Mouse (Mus musculus): ENCODE measurements around the gene Ifnar2. TPM values are rescaled to one million over a fixed set of nuclear protein-coding genes. Genes with fewer than 3 reads are reported as not detected.
"Not testable (repeated sequence)": the region's sequence is repeated elsewhere in the genome, so short reads cannot be mapped to it uniquely, and the experiment has no call there.

Gene Ifnar2
- polyA plus RNA-seq, 1 experiment from 2014 or later: 33.5 TPM

DNA sequence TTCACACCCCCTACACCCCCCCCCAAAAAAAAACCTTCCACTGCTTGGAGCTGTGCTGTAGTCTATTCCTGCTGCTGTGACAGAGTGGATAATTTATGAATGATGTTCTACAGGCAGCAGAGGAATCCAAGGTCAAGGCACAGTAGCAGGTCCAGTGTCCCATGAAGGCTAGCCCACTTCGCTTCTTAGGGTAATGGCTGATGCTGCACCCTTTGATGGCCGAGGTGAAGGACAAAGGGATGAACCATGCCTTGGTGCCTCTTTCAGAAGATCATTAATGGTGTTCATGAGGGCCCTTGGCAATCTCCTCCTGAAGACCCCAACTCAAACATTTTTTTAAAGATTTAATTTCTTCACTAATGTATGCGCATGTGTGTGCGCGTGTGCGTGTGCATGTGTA lies 43.8 kb downstream of the Ifnar2 start:
- Histone ChIP-seq H3K4me1 (no peaks in the 10 kb centered on the region), H3K9ac (replicated peaks) (no peak overlapping the region), H3K27me3 (no peaks in the 10 kb centered on the region), H3K4me3 (no peak overlapping the region), H3K9me3 (no peaks in the 10 kb centered on the region), H3K4me2 (replicated peaks) (no peak overlapping the region), H3K27ac (replicated peaks) (no peak overlapping the region), H3K36me3 (no peaks in the 10 kb centered on the region; the same call in 1 of the 2 replicates)
- no peak for ATAC-seq (ENCODE audit: low FRiP score, low read depth)
- WGBS: 98% methylated on average over 6 of the region's 6 CpGs

DNA sequence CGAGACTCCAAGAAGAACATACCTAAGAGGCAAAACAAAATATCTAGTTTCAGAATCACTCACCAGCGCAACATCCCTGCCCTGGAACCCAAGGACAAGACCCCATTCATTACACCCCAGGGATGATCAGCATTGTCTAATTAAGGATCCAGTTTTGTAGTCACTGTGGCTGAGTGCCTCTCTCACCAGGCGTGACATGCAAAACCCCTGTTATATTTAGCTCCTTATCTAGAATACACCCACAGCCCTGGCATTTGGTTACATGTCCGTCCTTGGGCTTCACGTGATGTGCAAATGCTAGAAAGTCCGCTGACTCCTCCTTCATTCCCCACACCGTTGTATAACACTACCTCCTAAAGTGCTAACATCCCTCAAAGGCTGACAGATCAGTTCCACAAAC lies 44.4 kb downstream of the Ifnar2 start:
- Histone ChIP-seq H3K36me3 (no peaks in the 10 kb centered on the region; the same call in 1 of the 2 replicates), H3K4me2 (replicated peaks) (no peak overlapping the region), H3K27me3 (no peaks in the 10 kb centered on the region), H3K4me3 (no peak overlapping the region), H3K9ac (replicated peaks) (no peak overlapping the region), H3K4me1 (no peaks in the 10 kb centered on the region), H3K9me3 (no peaks in the 10 kb centered on the region), H3K27ac (replicated peaks) (no peak overlapping the region)
- no peak for ATAC-seq (ENCODE audit: low FRiP score, low read depth)
- 84% methylated on average over 7 of the region's 7 CpGs for WGBS

DNA sequence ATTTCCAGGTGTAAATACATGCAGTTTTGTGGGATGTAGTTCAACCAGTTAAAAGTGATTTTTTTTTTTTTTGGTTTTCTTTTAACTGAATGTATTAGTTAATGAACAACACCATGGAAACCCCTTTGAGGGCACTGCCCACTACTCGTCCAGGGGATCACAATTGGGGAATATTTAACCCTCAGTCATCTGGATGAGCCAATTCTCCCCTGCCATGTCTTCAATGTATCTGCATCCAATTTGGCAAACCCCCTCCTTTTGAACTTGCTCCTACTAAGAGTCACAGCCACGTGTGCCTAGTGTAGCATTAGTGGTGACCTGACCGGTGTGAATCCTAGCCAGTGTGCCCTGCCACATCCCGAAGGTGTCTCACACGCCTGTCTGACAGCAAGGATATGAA lies 45.9 kb downstream of the Ifnar2 start:
- H3K4me1 ChIP-seq: no peaks in the 10 kb centered on the region
- H3K9me3 ChIP-seq: no peaks in the 10 kb centered on the region
- no peak overlapping the region for H3K4me2 ChIP-seq (replicated peaks)
- 82% methylated on average over 5 of the region's 5 CpGs for WGBS
- no peaks in the 10 kb centered on the region for H3K27me3 ChIP-seq
- no peak overlapping the region for H3K27ac ChIP-seq (replicated peaks)
- ATAC-seq (ENCODE audit: low FRiP score, low read depth): no peak
- H3K4me3 ChIP-seq: no peak overlapping the region
- no peaks in the 10 kb centered on the region; the same call in 1 of the 2 replicates for H3K36me3 ChIP-seq
- no peak overlapping the region for H3K9ac ChIP-seq (replicated peaks)

DNA sequence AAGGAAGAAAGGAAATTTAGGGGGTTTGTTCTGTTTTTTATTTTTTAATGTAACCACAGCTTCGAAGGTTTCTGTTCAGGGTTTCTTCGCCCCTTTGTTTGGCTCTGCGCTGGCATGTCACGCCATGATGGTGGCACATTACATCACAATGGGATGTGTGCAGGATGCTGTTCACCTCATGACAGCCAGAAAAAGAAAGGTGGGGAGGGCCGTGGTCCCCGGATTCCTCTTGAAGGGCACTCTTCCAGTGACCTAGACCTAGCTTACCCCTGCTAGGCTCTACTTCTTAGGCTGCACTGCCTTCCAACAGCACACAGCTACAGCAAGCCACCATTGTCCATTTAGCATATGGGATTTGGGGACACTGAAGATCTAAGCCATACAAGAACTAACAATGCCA lies 53.2 kb downstream of the Ifnar2 start:
- no peak overlapping the region for H3K9ac ChIP-seq (replicated peaks)
- 95% methylated on average over 6 of the region's 6 CpGs for WGBS
- H3K9me3 ChIP-seq: no peaks in the 10 kb centered on the region
- no peaks in the 10 kb centered on the region for H3K36me3 ChIP-seq
- no peaks in the 10 kb centered on the region for H3K27me3 ChIP-seq
- no peak overlapping the region for H3K4me3 ChIP-seq
- H3K4me2 ChIP-seq (replicated peaks): no peak overlapping the region
- H3K4me1 ChIP-seq: no peaks in the 10 kb centered on the region
- no peak for ATAC-seq (ENCODE audit: low FRiP score, low read depth)
- no peak overlapping the region for H3K27ac ChIP-seq (replicated peaks)

DNA sequence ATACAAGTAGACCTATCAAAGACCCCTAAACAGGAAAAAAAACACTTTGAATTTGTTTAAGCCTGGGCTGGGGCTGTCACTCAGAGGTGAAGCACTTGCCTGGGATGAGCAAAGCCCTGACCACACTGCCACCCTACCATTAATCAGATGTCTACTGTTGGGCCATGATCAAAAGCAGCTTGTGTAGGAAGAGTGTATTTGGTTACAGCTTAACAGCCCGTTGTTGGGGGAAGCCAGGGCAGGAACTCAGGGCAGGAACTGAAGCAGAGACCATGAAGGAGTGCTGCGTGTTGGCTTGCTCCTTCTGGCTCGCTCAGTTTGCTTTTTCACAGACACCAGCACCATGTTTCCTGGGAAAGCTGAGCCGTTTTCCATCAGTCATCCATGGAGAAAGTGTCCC lies 54.0 kb downstream of the Ifnar2 start:
- Histone ChIP-seq H3K4me1 (no peaks in the 10 kb centered on the region), H3K4me3 (no peak overlapping the region), H3K27me3 (no peaks in the 10 kb centered on the region), H3K9ac (replicated peaks) (no peak overlapping the region), H3K27ac (replicated peaks) (no peak overlapping the region), H3K36me3 (no peaks in the 10 kb centered on the region), H3K4me2 (replicated peaks) (no peak overlapping the region), H3K9me3 (no peaks in the 10 kb centered on the region)
- WGBS: 83% methylated on average over 4 of the region's 4 CpGs
- no peak for ATAC-seq (ENCODE audit: low FRiP score, low read depth)

DNA sequence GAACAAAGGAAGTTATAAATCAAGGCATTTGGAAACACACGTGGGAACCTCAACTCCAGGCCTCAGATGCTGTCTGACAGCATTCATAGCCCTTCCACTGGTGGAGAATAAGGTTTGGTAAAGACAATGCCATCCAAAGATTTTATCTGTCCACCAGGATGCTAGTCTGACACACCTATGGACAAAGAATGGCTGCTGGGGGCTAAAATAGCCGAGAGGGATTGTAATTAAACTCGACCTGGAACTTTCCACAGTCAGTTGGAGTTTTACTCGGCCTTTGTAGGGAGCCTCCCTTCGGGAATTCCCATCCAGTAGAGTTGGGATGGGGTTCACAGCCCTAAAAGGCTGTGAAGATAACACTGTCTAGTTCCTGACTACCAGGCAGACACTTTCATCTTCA lies 54.9 kb downstream of the Ifnar2 start:
- Histone ChIP-seq H3K27ac (replicated peaks) (no peak overlapping the region), H3K9me3 (no peaks in the 10 kb centered on the region), H3K27me3 (no peaks in the 10 kb centered on the region), H3K36me3 (no peaks in the 10 kb centered on the region), H3K9ac (replicated peaks) (no peak overlapping the region), H3K4me3 (no peak overlapping the region), H3K4me2 (replicated peaks) (no peak overlapping the region), H3K4me1 (no peaks in the 10 kb centered on the region)
- WGBS: 82% methylated on average over 5 of the region's 5 CpGs
- no peak for ATAC-seq (ENCODE audit: low FRiP score, low read depth)

DNA sequence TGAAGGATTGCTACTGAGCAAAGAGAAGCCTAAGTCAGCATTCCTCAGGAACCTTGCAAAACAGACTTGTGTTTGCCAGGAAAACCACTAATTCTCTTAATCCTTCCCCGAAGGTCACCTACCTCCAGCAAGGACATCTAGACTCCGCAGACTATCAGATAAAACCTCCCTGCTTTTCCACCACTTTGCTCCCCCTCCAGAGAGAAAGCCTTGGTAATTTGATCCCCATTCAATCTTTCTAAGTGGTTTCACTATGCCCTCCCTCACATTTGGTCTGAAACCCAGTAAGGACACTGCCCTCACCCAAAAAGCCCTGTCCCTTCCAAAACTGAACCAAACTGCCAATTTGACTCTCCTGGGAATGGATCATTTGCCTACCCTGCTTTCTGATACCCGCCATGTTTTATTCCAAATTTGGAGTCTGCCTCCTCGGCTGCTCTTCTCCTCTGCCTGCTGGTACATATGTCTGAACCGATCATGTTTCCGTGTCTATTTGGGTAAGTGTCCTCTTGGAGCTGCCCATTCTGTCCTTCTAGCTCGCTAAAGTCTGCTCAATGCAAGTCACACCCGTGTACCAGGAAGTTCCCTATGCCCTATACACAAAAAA lies 55.8 kb downstream of the Ifnar2 start:
- Histone ChIP-seq H3K27me3 (no peaks in the 10 kb centered on the region), H3K4me1 (no peaks in the 10 kb centered on the region), H3K4me3 (no peak overlapping the region), H3K9me3 (no peaks in the 10 kb centered on the region), H3K36me3 (no peaks in the 10 kb centered on the region), H3K4me2 (replicated peaks) (no peak overlapping the region), H3K9ac (replicated peaks) (no peak overlapping the region), H3K27ac (replicated peaks) (no peak overlapping the region)
- ATAC-seq (ENCODE audit: low FRiP score, low read depth): no peak
- 77% methylated on average over 8 of the region's 8 CpGs for WGBS

DNA sequence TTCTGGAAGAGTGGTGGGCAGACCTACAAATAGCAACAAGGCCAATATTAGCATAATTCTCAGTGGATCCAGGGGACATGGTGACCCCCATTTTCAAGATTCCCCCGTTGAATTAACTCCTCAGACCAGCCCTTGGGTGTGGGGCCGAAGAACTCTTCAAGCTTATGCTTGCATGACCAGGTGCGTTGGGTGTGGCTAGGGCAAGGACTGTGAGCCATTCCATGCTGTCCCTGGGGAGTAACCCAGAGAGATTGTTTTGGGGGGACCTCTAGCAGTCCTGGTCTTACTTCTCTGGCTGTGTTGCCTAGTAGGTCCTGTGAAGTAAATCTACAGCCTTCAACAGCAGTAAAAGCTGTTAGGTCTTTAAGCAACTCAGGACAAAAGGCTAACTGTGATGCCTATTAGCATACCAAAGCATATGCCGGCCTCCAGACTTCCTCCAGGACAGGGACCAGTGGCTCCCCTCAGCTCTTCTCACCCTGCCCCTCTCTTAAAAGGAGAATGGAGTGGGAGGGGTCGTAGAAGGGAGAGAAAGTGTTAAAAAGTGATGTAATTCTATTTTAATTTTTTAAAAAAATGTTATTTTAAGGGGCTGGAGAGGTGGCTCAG lies 60.2 kb downstream of the Ifnar2 start:
- no peak overlapping the region for H3K9ac ChIP-seq (replicated peaks)
- WGBS: 37% methylated on average over 5 of the region's 5 CpGs
- no peaks in the 10 kb centered on the region for H3K9me3 ChIP-seq
- ATAC-seq (ENCODE audit: low FRiP score, low read depth): no peak
- no peak overlapping the region for H3K27ac ChIP-seq (replicated peaks)
- H3K36me3 ChIP-seq: no peaks in the 10 kb centered on the region
- H3K4me1 ChIP-seq: no peaks in the 10 kb centered on the region
- H3K4me3 ChIP-seq: no peak overlapping the region
- H3K4me2 ChIP-seq (replicated peaks): no peak overlapping the region
- H3K27me3 ChIP-seq: no peaks in the 10 kb centered on the region

DNA sequence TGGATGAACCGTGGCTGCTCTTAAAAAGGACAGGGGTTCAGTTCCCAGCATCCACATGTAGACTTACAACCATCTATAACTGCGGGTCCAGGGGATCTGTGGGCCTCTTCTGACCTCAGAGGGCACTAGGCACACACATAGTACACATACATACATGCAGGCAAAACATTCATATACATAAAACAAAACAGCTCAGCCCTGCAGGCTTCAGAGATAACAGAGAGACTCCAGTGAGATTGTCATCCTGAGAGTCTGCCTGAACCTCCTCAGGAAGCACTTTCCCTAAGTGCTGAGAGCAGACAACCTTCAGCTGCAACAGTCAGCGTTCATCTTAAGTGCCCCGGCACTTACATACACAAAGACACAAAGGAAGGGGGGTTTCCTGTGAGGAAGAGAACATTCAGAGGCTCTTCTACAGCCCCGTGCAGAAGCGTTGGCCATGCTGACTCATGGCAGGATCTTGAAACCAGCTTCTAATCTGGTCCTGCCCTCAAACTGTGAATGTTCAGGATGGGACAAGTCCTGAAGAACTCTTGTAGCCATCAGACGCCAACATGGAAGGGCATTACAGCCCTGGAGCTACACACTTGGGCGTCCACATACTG lies 60.8 kb downstream of the Ifnar2 start:
- Histone ChIP-seq H3K27me3 (no peaks in the 10 kb centered on the region), H3K9ac (replicated peaks) (no peak overlapping the region), H3K36me3 (no peaks in the 10 kb centered on the region), H3K4me2 (replicated peaks) (no peak overlapping the region), H3K9me3 (no peaks in the 10 kb centered on the region), H3K4me3 (no peak overlapping the region), H3K4me1 (no peaks in the 10 kb centered on the region), H3K27ac (replicated peaks) (no peak overlapping the region)
- no peak for ATAC-seq (ENCODE audit: low FRiP score, low read depth)
- 74% methylated on average over 8 of the region's 8 CpGs for WGBS

DNA sequence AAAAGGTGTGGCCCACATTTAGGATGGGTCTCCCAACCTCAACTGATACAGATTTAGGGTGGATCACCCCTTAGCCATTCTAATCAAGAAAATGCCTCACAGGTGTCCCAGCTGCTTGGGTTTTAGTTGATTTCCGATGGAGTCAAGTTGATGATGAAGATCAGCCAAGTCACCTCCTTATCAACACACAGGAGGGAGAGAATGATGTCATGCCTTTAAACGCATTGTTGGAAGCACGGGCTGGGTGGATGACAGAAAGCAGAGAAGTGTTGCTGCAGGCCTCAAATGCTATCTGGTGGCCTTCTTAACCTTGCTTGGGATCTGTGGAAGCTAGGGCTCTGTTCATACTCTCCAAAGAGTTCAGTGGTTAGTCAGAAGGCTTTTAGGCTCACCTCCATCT lies 61.5 kb downstream of the Ifnar2 start:
- Histone ChIP-seq H3K4me1 (no peaks in the 10 kb centered on the region), H3K9me3 (no peaks in the 10 kb centered on the region), H3K4me3 (no peak overlapping the region), H3K27me3 (no peaks in the 10 kb centered on the region), H3K36me3 (no peaks in the 10 kb centered on the region), H3K9ac (replicated peaks) (no peak overlapping the region), H3K27ac (replicated peaks) (no peak overlapping the region), H3K4me2 (replicated peaks) (no peak overlapping the region)
- 96% methylated on average over 3 of the region's 3 CpGs for WGBS
- no peak for ATAC-seq (ENCODE audit: low FRiP score, low read depth)

DNA sequence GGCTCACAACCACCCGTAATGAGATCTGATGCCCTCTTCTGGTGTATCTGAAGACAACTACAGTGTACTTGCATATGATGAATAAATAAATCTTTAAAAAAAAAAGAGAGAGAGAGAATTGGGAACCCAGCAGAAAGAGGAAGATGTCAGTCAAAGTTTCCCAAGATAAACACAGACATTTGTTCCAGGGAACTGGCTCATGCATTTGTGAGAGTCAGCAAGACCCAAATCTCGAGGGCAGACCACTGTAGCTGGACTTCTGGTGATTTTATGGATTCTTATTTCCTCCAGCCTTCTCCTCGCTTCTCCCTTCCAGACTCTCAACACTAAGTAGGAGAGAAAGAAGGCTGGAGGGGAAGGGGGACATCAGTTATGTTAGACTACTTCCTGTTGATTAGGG lies 65.5 kb downstream of the Ifnar2 start:
- WGBS: 82% methylated on average over 3 of the region's 3 CpGs
- no peaks in the 10 kb centered on the region for H3K4me1 ChIP-seq
- ATAC-seq (ENCODE audit: low FRiP score, low read depth): no peak
- H3K27ac ChIP-seq (replicated peaks): no peak overlapping the region
- H3K27me3 ChIP-seq: no peaks in the 10 kb centered on the region
- H3K4me3 ChIP-seq: no peak overlapping the region
- no peak overlapping the region for H3K4me2 ChIP-seq (replicated peaks)
- H3K9ac ChIP-seq (replicated peaks): no peak overlapping the region
- no peaks in the 10 kb centered on the region for H3K9me3 ChIP-seq
- H3K36me3 ChIP-seq: no peaks in the 10 kb centered on the region

DNA sequence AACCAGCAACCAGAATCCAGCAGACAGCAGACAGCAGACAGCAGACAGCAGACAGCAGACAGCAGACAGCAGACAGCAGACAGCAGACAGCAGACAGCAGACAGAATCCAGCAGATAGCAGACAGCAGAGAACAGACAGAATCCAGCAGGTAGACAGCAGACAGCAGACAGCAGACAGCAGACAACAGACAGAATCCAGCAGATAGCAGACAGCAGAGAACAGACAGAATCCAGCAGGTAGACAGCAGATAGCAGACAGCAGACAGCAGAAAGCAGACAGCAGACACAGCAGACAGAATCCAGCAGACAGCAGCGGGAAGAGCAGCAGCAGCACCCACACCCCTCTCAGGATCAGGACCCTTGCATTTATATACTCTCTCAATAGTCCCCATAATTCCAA lies 66.0 kb downstream of the Ifnar2 start:
- H3K4me1 ChIP-seq; H3K27ac ChIP-seq (replicated peaks); ATAC-seq (ENCODE audit: low FRiP score, low read depth); H3K4me3 ChIP-seq; H3K9ac ChIP-seq (replicated peaks); H3K9me3 ChIP-seq; H3K36me3 ChIP-seq; H3K27me3 ChIP-seq; H3K4me2 ChIP-seq (replicated peaks): not testable (repeated sequence)
- WGBS: 73% methylated on average over 1 of the region's 1 CpGs

DNA sequence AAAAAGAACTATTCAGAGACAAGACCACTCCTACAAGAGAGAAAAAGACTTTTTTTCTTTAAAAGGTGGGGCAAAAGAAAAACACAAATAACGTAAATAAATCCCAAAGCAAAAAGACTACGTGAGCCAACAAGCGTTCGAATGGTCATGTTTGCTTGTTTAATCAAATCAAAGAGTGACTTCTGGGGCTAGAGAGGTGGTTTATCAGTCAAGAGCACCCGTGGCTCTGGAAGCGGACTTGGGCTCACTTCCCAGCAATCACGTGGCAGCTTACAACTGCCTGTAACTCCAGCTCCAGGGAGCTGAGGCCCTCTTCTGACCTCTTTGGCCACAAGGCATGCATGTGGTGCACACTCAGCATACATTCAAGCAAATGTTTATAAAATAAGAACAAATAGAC lies 68.8 kb downstream of the Ifnar2 start:
- no peak overlapping the region for H3K9ac ChIP-seq (replicated peaks)
- H3K4me3 ChIP-seq: no peak overlapping the region
- H3K27me3 ChIP-seq: no peaks in the 10 kb centered on the region
- no peak overlapping the region for H3K4me2 ChIP-seq (replicated peaks)
- no peak for ATAC-seq (ENCODE audit: low FRiP score, low read depth)
- 68% methylated on average over 7 of the region's 7 CpGs for WGBS
- no peaks in the 10 kb centered on the region for H3K36me3 ChIP-seq
- H3K4me1 ChIP-seq: no peaks in the 10 kb centered on the region
- H3K27ac ChIP-seq (replicated peaks): no peak overlapping the region
- H3K9me3 ChIP-seq: no peaks in the 10 kb centered on the region

Measured in midbrain, embryonic 12.5 days (tissue).